In the genomic region with DNA sequence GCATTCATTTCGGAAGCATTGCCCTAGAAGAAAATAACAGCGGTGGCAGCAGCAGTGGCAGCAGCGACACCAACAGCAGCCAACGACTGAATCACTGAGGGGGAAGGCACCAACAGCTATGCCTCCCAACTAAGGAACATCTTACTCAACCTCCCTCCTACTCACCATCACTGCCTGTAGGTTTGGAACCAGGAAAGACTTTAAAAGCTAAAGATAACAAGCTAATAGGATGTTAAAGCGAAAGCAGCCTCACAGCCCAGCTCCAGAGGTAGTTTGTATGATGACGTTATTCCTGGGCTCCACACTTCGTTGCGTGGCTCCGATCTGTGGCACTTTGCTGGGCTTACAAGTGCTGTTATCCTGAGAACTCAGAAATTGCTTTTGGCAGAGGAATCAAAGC, we compare ENCODE assay signal across 13 mouse cellular contexts.
A peak's percentile ranks its signal among the peaks of the same experiment; 100 is the strongest.
DNase-seq lines count a peak whose midpoint lies in the region; ATAC-seq and TF ChIP-seq lines count a peak whose summit lies in the region.
"Had no signal": no experiment of that assay in that cellular context is flagged by ENCODE, and none has a peak within 500 bp of the region (broad histone marks: within the 10 kb centered on the region; RNA-seq: fewer than 3 reads in every experiment).

No protein-coding gene starts in this region.

- H3K27me3 ChIP-seq in limb, embryonic 14.5 days (ENCODE audit: control insufficient read depth, insufficient read depth, low read length): no peaks in the 10 kb centered on the region
- H3K27me3 ChIP-seq: hindbrain, embryonic 13.5 days had no signal

- ATAC-seq in limb, embryonic 14.5 days (ENCODE audit: low FRiP score, low read depth): no peak
- ATAC-seq: Patski had no signal

- H3K36me3 ChIP-seq in limb, embryonic 14.5 days (ENCODE audit: control insufficient read depth, insufficient read depth, low read length): no peaks in the 10 kb centered on the region
- H3K36me3 ChIP-seq: hindbrain, embryonic 13.5 days had no signal

- no peaks in the 10 kb centered on the region for H3K9me3 ChIP-seq in limb, embryonic 14.5 days (ENCODE audit: control insufficient read depth, low read length)
- H3K9me3 ChIP-seq: hindbrain, embryonic 13.5 days had no signal

- WGBS in limb, embryonic 14.5 days: 74% methylated on average over 9 of the region's 9 CpGs

- H3K4me2 ChIP-seq in limb, embryonic 14.5 days (replicated peaks; ENCODE audit: low read depth, low read length, severe bottlenecking): no peak overlapping the region
- H3K4me2 ChIP-seq: hindbrain, embryonic 13.5 days had no signal

- TF ChIP-seq POLR2A in limb, embryonic 14.5 days (IDR thresholded peaks at IDR 0.05; ENCODE audit: borderline replicate concordance, extremely low read depth, insufficient read depth, insufficient read length): no peak

- no peak overlapping the region for H3K4me3 ChIP-seq in limb, embryonic 14.5 days (replicated peaks; ENCODE audit: low read length)
- H3K4me3 ChIP-seq: hindbrain, embryonic 13.5 days; myocyte had no signal

- no peak overlapping the region for H3K27ac ChIP-seq in limb, embryonic 14.5 days (replicated peaks; ENCODE audit: low read depth, low read length)
- H3K27ac ChIP-seq: hindbrain, embryonic 13.5 days had no signal

- H3K9ac ChIP-seq in limb, embryonic 14.5 days (ENCODE audit: low read depth, low read length, severe bottlenecking): no peak overlapping the region
- H3K9ac ChIP-seq: hindbrain, embryonic 13.5 days had no signal

- DNase-seq in layer of hippocampus, adult 18-20 months (ENCODE audit: low spot score in 2 of 2): peak; percentile 70
- DNase-seq in layer of hippocampus, adult 9-10 months (ENCODE audit: low spot score): no peak
- DNase-seq in brain, embryonic 18.5 days (ENCODE audit: low read depth, low spot score): peak; percentile 40
- peak; percentile 24 for DNase-seq in gonadal fat pad, adult 2 months (ENCODE audit: low read depth)
- DNase-seq in limb, embryonic 14.5 days (ENCODE audit: low spot score): peak; percentile 17
- no peak for DNase-seq in gastrocnemius, postnatal 25 days
- DNase-seq in cerebellum, postnatal 4 days (ENCODE audit: low spot score in 2 of 2): no peak
- DNase-seq: adrenal gland, adult 2 months; cerebellum, postnatal 36 days; gastrocnemius, postnatal 10 days had no signal

- H3K4me1 ChIP-seq in limb, embryonic 14.5 days (ENCODE audit: control insufficient read depth, insufficient read depth, low read length): peaks cover 13% of the 10 kb centered on the region
- H3K4me1 ChIP-seq: hindbrain, embryonic 13.5 days had no signal

Comparison
In these comparisons a context has a peak if more than half of its experiments do, and no peak if none do; other contexts are left out.
1. DNase-seq: peak in layer of hippocampus, adult 18-20 months (2 of 2), brain, embryonic 18.5 days (single experiment), gonadal fat pad, adult 2 months (single experiment) and limb, embryonic 14.5 days (single experiment); none in layer of hippocampus, adult 9-10 months (single experiment), gastrocnemius, postnatal 25 days (single experiment) and cerebellum, postnatal 4 days (0 of 2).